Mouse (Mus musculus): Measurements from ENCODE around the gene Stk19.

DNA sequence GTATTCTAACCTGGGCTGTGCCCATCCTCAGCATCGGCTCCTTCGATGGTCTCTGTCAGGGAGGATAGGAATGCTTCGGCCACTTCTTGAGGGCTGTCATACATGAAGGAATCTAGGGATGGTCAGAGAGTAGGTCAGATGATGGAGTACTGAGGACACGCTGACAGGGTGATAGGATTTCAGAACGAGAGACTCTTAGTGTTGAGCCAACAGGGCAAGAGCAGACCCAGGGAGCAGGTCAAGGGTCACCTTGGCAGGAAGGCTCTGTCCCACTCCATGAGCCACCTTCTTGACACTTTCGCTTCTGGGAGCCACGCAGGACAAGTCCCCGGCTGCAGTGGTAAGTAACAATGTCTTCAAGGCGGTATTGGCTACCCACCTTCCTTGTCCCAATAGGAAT lies 23.8 kb upstream of the Stk19 start:
- TF ChIP-seq CTCF (conservative IDR thresholded peaks at IDR 0.05; ENCODE audit: low read length) (no peak), POU5F1 (IDR thresholded peaks at IDR 0.05; ENCODE audit: borderline replicate concordance, low read length) (no peak), NANOG (IDR thresholded peaks at IDR 0.05; ENCODE audit: borderline replicate concordance, low read length) (no peak)

Measured in E14TG2a.4 (cell line).